18 mouse cellular contexts compared by ENCODE assay signal in genomic region chr5:21163421-21163820, GRCm38 (mm10).
"Had no signal": no experiment of that assay in that cellular context is flagged by ENCODE, and none has a peak within 500 bp of the region (broad histone marks: within the 10 kb centered on the region; RNA-seq: fewer than 3 reads in every experiment).

No protein-coding gene starts in this region.

- H3K27ac ChIP-seq: lung, embryonic 15.5 days; macrophage; midbrain, embryonic 13.5 days; midbrain, embryonic 15.5 days; neural tube, embryonic 12.5 days had no signal

- H3K4me2 ChIP-seq: lung, embryonic 15.5 days; midbrain, embryonic 11.5 days; midbrain, embryonic 13.5 days; midbrain, embryonic 15.5 days; neural tube, embryonic 12.5 days had no signal

- H3K4me3 ChIP-seq: lung, embryonic 15.5 days; megakaryocyte, embryonic 14.5 days; midbrain, embryonic 13.5 days; midbrain, embryonic 15.5 days; neural tube, embryonic 12.5 days had no signal

- H3K36me3 ChIP-seq: lung, embryonic 15.5 days; midbrain, embryonic 13.5 days; midbrain, embryonic 15.5 days; neural tube, embryonic 12.5 days had no signal

- DNase-seq: lung, adult 2 months; lung, postnatal 14 days; lung, postnatal 36 days; right cerebral cortex, adult 18-20 months; right cerebral cortex, postnatal 25 days; right cerebral cortex, postnatal 4 days; spleen, adult 18-20 months; thymus, adult 18-20 months; thymus, postnatal 14 days; thymus, postnatal 36 days had no signal

- H3K27me3 ChIP-seq: lung, embryonic 15.5 days; megakaryocyte, embryonic 14.5 days; midbrain, embryonic 13.5 days; midbrain, embryonic 15.5 days; neural tube, embryonic 12.5 days had no signal

- H3K9ac ChIP-seq: lung, embryonic 15.5 days; midbrain, embryonic 13.5 days; midbrain, embryonic 15.5 days; neural tube, embryonic 12.5 days had no signal

- H3K9me3 ChIP-seq: lung, embryonic 15.5 days; megakaryocyte, embryonic 14.5 days; midbrain, embryonic 13.5 days; midbrain, embryonic 15.5 days; neural tube, embryonic 12.5 days had no signal

- ATAC-seq: lung, postnatal 0 days; midbrain, embryonic 13.5 days; midbrain, embryonic 15.5 days had no signal

- H3K4me1 ChIP-seq: lung, embryonic 15.5 days; midbrain, embryonic 13.5 days; midbrain, embryonic 15.5 days; neural tube, embryonic 12.5 days had no signal
